Mouse (Mus musculus): ENCODE data around the gene Atp6ap2.

GRCm38 (mm10) chrX:12557086-12557485, 30.5 kb upstream of the Atp6ap2 start:
- no peak for TF ChIP-seq TCF12 (IDR thresholded peaks at IDR 0.05; ENCODE audit: insufficient read depth, poor library complexity, severe bottlenecking)
- no peak for TF ChIP-seq USF1 (IDR thresholded peaks at IDR 0.05; ENCODE audit: low read depth)

Measured in myocyte (in vitro differentiated cells).